Mouse (Mus musculus): ENCODE measurements at regions not wholly inside any gene's neighbourhood (a gene's known extent, or its start where the extent isn't known, plus 50 kb on each side); places are given as distances from the start of the nearest gene placed in this dataset.
"Not testable (repeated sequence)": the region's sequence is repeated elsewhere in the genome, so short reads cannot be mapped to it uniquely, and the experiment has no call there.

- no peak for DNase-seq
Measured at GRCm38 (mm10) chr5:39334241-39334640, 421.0 kb downstream of the Hs3st1 start.

GRCm38 (mm10) chr5:39325399-39325798 lies 429.9 kb downstream of the Hs3st1 start:
- DNase-seq = peak; percentile 29

- peak; percentile 23 for DNase-seq
Measured at GRCm38 (mm10) chr5:39316478-39316877, 438.8 kb downstream of the Hs3st1 start.

- no peak for DNase-seq
Measured at GRCm38 (mm10) chr5:39311211-39311610, 434.6 kb upstream of the Clnk start.

- DNase-seq = no peak
Measured at GRCm38 (mm10) chr5:39305794-39306193, 429.2 kb upstream of the Clnk start.

- DNase-seq = no peak
Measured at GRCm38 (mm10) chr5:39292849-39293248, 416.2 kb upstream of the Clnk start.

GRCm38 (mm10) chr5:39281021-39281420 lies 404.4 kb upstream of the Clnk start:
- no peak for DNase-seq

- no peak for DNase-seq
Measured at GRCm38 (mm10) chr5:39273710-39274385, 397.2 kb upstream of the Clnk start.

GRCm38 (mm10) chr5:39267106-39267505 lies 390.5 kb upstream of the Clnk start:
- peak; percentile 18 for DNase-seq

- no peak for DNase-seq
Measured at GRCm38 (mm10) chr5:39260721-39261190, 384.1 kb upstream of the Clnk start.

- no peak for DNase-seq
Measured at GRCm38 (mm10) chr5:39257745-39258144, 381.1 kb upstream of the Clnk start.

- DNase-seq = no peak
Measured at GRCm38 (mm10) chr5:39252206-39252605, 375.6 kb upstream of the Clnk start.

GRCm38 (mm10) chr5:39251021-39251420 lies 374.4 kb upstream of the Clnk start:
- DNase-seq = no peak

GRCm38 (mm10) chr5:39219698-39220097 lies 343.1 kb upstream of the Clnk start:
- DNase-seq = no peak

GRCm38 (mm10) chr5:39216326-39216725 lies 339.7 kb upstream of the Clnk start:
- DNase-seq = peak; percentile 42

GRCm38 (mm10) chr5:39215016-39215415 lies 338.4 kb upstream of the Clnk start:
- no peak for DNase-seq

GRCm38 (mm10) chr5:39212550-39212949 lies 335.9 kb upstream of the Clnk start:
- DNase-seq = no peak

GRCm38 (mm10) chr5:39198856-39199255 lies 322.2 kb upstream of the Clnk start:
- DNase-seq = no peak

GRCm38 (mm10) chr5:39191153-39191552 lies 314.5 kb upstream of the Clnk start:
- not testable (repeated sequence) for DNase-seq

- no peak for DNase-seq
Measured at GRCm38 (mm10) chr5:39181616-39182402, 305.2 kb upstream of the Clnk start.

GRCm38 (mm10) chr5:39181028-39181427 lies 304.4 kb upstream of the Clnk start:
- no peak for DNase-seq

- no peak for DNase-seq
Measured at GRCm38 (mm10) chr5:39177891-39178290, 301.3 kb upstream of the Clnk start.

- DNase-seq = no peak
Measured at GRCm38 (mm10) chr5:39176906-39177305, 300.3 kb upstream of the Clnk start.

- no peak for DNase-seq
Measured at GRCm38 (mm10) chr5:39173491-39173890, 296.9 kb upstream of the Clnk start.
